ENCODE assay signal across 15 mouse cellular contexts in genomic region chr15:9523956-9524355, GRCm38 (mm10). TPM values are rescaled to one million over a fixed set of nuclear protein-coding genes. Genes with fewer than 3 reads are reported as not detected.
DNase-seq lines count a peak whose midpoint lies in the region; ATAC-seq and TF ChIP-seq lines count a peak whose summit lies in the region.
"Had no signal": no experiment of that assay in that cellular context is flagged by ENCODE, and none has a peak within 500 bp of the region (broad histone marks: within the 10 kb centered on the region; RNA-seq: fewer than 3 reads in every experiment).

No protein-coding gene starts in this region.

- H3K27me3 ChIP-seq in heart, embryonic 13.5 days (replicated peaks) = no peaks in the 10 kb centered on the region
- no peaks in the 10 kb centered on the region for H3K27me3 ChIP-seq in heart, adult 2 months (ENCODE audit: control insufficient read depth, insufficient read depth, low read length)
- no peaks in the 10 kb centered on the region for H3K27me3 ChIP-seq in midbrain, embryonic 11.5 days (ENCODE audit: control insufficient read depth, insufficient read depth, low read length)
- H3K27me3 ChIP-seq: limb, embryonic 13.5 days had no signal

- 42% methylated on average over 5 of the region's 5 CpGs for WGBS in heart, embryonic 13.5 days
- WGBS in heart, adult 2 months = 30% methylated on average over 5 of the region's 5 CpGs
- WGBS in midbrain, embryonic 11.5 days = 82% methylated on average over 5 of the region's 5 CpGs

- TF ChIP-seq EP300 in heart, adult 2 months (IDR thresholded peaks at IDR 0.05; ENCODE audit: insufficient read depth, low read depth, low read length) = no peak

- H3K4me3 ChIP-seq in heart, embryonic 13.5 days = no peak overlapping the region
- no peak overlapping the region for H3K4me3 ChIP-seq in heart, adult 2 months
- no peak overlapping the region for H3K4me3 ChIP-seq in midbrain, embryonic 11.5 days (ENCODE audit: low read depth, low read length)
- H3K4me3 ChIP-seq: limb, embryonic 13.5 days had no signal

- no peaks in the 10 kb centered on the region for H3K9me3 ChIP-seq in heart, embryonic 13.5 days
- no peaks in the 10 kb centered on the region for H3K9me3 ChIP-seq in midbrain, embryonic 11.5 days (ENCODE audit: control insufficient read depth, low read length)
- H3K9me3 ChIP-seq: limb, embryonic 13.5 days had no signal

- peaks cover 15% of the 10 kb centered on the region for H3K4me1 ChIP-seq in heart, embryonic 13.5 days
- H3K4me1 ChIP-seq in heart, adult 2 months (ENCODE audit: control insufficient read depth, insufficient read depth, low read length) = no peaks in the 10 kb centered on the region
- H3K4me1 ChIP-seq in midbrain, embryonic 11.5 days (ENCODE audit: control insufficient read depth, insufficient read depth, low read length) = no peaks in the 10 kb centered on the region
- H3K4me1 ChIP-seq: limb, embryonic 13.5 days had no signal

- no peak overlapping the region for H3K9ac ChIP-seq in heart, embryonic 13.5 days
- H3K9ac ChIP-seq in heart, adult 2 months (ENCODE audit: low read depth, low read length) = no peak overlapping the region
- H3K9ac ChIP-seq in midbrain, embryonic 11.5 days (ENCODE audit: low read length) = no peak overlapping the region
- H3K9ac ChIP-seq: limb, embryonic 13.5 days had no signal

- DNase-seq in heart, adult 2 months = no peak
- peak; percentile 59 for DNase-seq in CD4-positive helper T cell, adult 2 months (ENCODE audit: low read depth, low spot score)
- DNase-seq in induced T-regulatory cell, adult 2 months (ENCODE audit: low read depth) = peak; percentile 44
- no peak for DNase-seq in midbrain, embryonic 11.5 days (ENCODE audit: low spot score, missing footprints)
- DNase-seq: cerebellum, adult 9-11 months; gastrocnemius, postnatal 10 days; kidney, adult 9 months; kidney, postnatal 4 days; midbrain, embryonic 14.5 days had no signal

- no peak for TF ChIP-seq CTCF in heart, adult 2 months (IDR thresholded peaks at IDR 0.05)

- no peak overlapping the region for H3K4me2 ChIP-seq in heart, embryonic 13.5 days
- H3K4me2 ChIP-seq in midbrain, embryonic 11.5 days = no peak overlapping the region
- H3K4me2 ChIP-seq: limb, embryonic 13.5 days had no signal

- no peak for ATAC-seq in heart, embryonic 13.5 days (ENCODE audit: extremely low read depth, insufficient number of reproducible peaks, low FRiP score, low TSS enrichment)
- ATAC-seq in CD4-positive, CD25-positive, alpha-beta regulatory T cell, adult 4 months = peak; percentile 9
- ATAC-seq in midbrain, embryonic 11.5 days (ENCODE audit: low FRiP score) = no peak
- ATAC-seq in erythroid progenitor cell, adult 5-6 weeks (replicated peaks; ENCODE audit: low FRiP score, poor library complexity, severe bottlenecking) = no peak

- intact Hi-C loops in heart, adult 2 months (cut with DNase I) = no loop called here

- no peaks in the 10 kb centered on the region for H3K36me3 ChIP-seq in heart, embryonic 13.5 days
- no peaks in the 10 kb centered on the region for H3K36me3 ChIP-seq in heart, adult 2 months (ENCODE audit: control insufficient read depth, insufficient read depth, low read length)
- H3K36me3 ChIP-seq in midbrain, embryonic 11.5 days (ENCODE audit: control insufficient read depth, insufficient read depth, low read length) = no peaks in the 10 kb centered on the region
- H3K36me3 ChIP-seq: limb, embryonic 13.5 days had no signal

- H3K27ac ChIP-seq in heart, embryonic 13.5 days (replicated peaks) = peak overlapping the region; percentile 75
- H3K27ac ChIP-seq in heart, adult 2 months = no peak overlapping the region
- H3K27ac ChIP-seq in midbrain, embryonic 11.5 days (ENCODE audit: low read depth, low read length) = no peak overlapping the region
- H3K27ac ChIP-seq: limb, embryonic 13.5 days; stomach, postnatal 0 days had no signal

- H3K79me2 ChIP-seq in heart, adult 2 months (replicated peaks; ENCODE audit: control insufficient read depth, insufficient read depth, low read length) = no peaks in the 10 kb centered on the region

- TF ChIP-seq POLR2A in heart, adult 2 months (IDR thresholded peaks at IDR 0.05; ENCODE audit: insufficient read depth, low read depth, low read length) = no peak

RNA-seq across cellular contexts. Expression of gene Il7r, which starts 6.0 kb away (rescaled TPM):
- 0.04 and 0.31 TPM in 2 replicates for polyA plus RNA-seq in heart, embryonic 13.5 days (2015; fragmentation: Nextera tagmentation; extraction: Ambion mirVana)
- total RNA-seq in heart, adult 2 months (2021) = under 1 TPM; 0.57 to 0.68 TPM
- polyA plus RNA-seq in heart, adult 2 months (2012; rRNA removed) = 0.59 and 0.68 TPM in 2 replicates
- 100 to 1,000 TPM; 218 to 281 TPM for polyA plus RNA-seq in CD4-positive, CD25-positive, alpha-beta regulatory T cell, adult 4 months (2017; shearing (Covaris generic))
- polyA plus RNA-seq in midbrain, embryonic 11.5 days (2014; fragmentation: Nextera tagmentation; extraction: Ambion mirVana) = 0.15 TPM in 1 of 2 replicates, not detected in the other
- total RNA-seq in erythroid progenitor cell, adult 5-6 weeks (2015; ENCODE audit: low replicate concordance) = 15.1 and 15.5 TPM in 2 replicates
- 10.7 and 16.6 TPM in 2 replicates for total RNA-seq in erythroid progenitor cell, adult 5-6 weeks (2017; ENCODE audit: low replicate concordance)
- polyA plus RNA-seq: forebrain, embryonic 11.5 days; midbrain, embryonic 14.5 days had no signal

Comparison
In these comparisons a context has a peak if more than half of its experiments do, and no peak if none do; other contexts are left out.
1. DNase-seq: peak in CD4-positive helper T cell, adult 2 months (single experiment) and induced T-regulatory cell, adult 2 months (single experiment); none in heart, adult 2 months (0 of 2) and midbrain, embryonic 11.5 days (single experiment).
2. RNA of gene Il7r, which starts 6.0 kb away (polyA plus RNA-seq): 218 to 281 TPM in CD4-positive, CD25-positive, alpha-beta regulatory T cell, adult 4 months; 0.59 to 0.68 TPM in heart, adult 2 months, 0.04 to 0.31 TPM in heart, embryonic 13.5 days and 0.15 TPM in midbrain, embryonic 11.5 days; every median in the first group is over 100 times any median in the second.